Mouse (Mus musculus) embryonic facial prominence, embryonic 14.5 days (tissue): ENCODE data around the gene Ric8b. TPM values are rescaled to one million over a fixed set of nuclear protein-coding genes. Genes with fewer than 3 reads are reported as not detected.

Experiments used
- ATAC-seq: fragments of 200-750 bp; cut with Nextera tagmentation; 2 replicates; pipeline ENCODE4 v1.8.0; 2017; ENCODE audit warnings: low read depth, moderate number of reproducible peaks, moderate TSS enrichment
- DNase-seq: peaks from one replicate; pipeline ENCODE4 v3.0.0-alpha.2; 2015; ENCODE audit warnings: low spot score
- H3K27ac ChIP-seq: fragments of 300-500 bp; sonication (generic); replicated peaks from 2 replicates; pipeline ENCODE4 v1.5.1; 2014; ENCODE audit warnings: low read depth, mild to moderate bottlenecking, low read length, moderate library complexity
- H3K27me3 ChIP-seq: fragments of 300-500 bp; sonication (generic); replicated peaks from 2 replicates; pipeline ENCODE4 v1.6.1; 2014; ENCODE audit warnings: low read length; ENCODE audit not compliant: control insufficient read depth, insufficient read depth
- H3K36me3 ChIP-seq: fragments of 300-500 bp; sonication (generic); 2 replicates; pipeline ENCODE4 v1.6.1; 2014; ENCODE audit warnings: low read length, mixed read lengths; ENCODE audit not compliant: control insufficient read depth, insufficient read depth
- H3K4me1 ChIP-seq: fragments of 300-500 bp; sonication (generic); 2 replicates; pipeline ENCODE4 v1.6.1; 2014; ENCODE audit warnings: antibody characterized with exemption, low read length; ENCODE audit not compliant: control insufficient read depth, insufficient read depth
- H3K4me2 ChIP-seq: fragments of 300-500 bp; sonication (generic); 2 replicates; pipeline ENCODE4 v1.6.1; 2014; ENCODE audit warnings: low read depth, mild to moderate bottlenecking, low read length, moderate library complexity, mixed read lengths
- H3K4me3 ChIP-seq: fragments of 300-500 bp; sonication (generic); 2 replicates; pipeline ENCODE4 v1.5.1; 2014; ENCODE audit warnings: low read depth, mild to moderate bottlenecking, low read length
- H3K9ac ChIP-seq: fragments of 300-500 bp; sonication (generic); 2 replicates; pipeline ENCODE4 v1.6.1; 2014; ENCODE audit warnings: low read depth, mild to moderate bottlenecking, low read length, moderate library complexity, mixed read lengths
- H3K9me3 ChIP-seq: fragments of 300-500 bp; sonication (generic); 2 replicates; pipeline ENCODE4 v1.6.1; 2016; ENCODE audit warnings: low read length; ENCODE audit not compliant: control insufficient read depth
- WGBS: fragments of 180-500 bp; shearing (Covaris S2); extraction: QIAGEN DNeasy Blood & Tissue Kit; methylation state at CpG from one replicate; pipeline ENCODE4 v1.1.7; 2014; 5-methylcytosine and 5-hydroxymethylcytosine counted together
- polyA plus RNA-seq: library from polyadenylated mRNA; unstranded; fragments of >200 nt; fragmentation: Nextera tagmentation; extraction: Ambion mirVana; gene quantifications from 2 replicates; pipeline ENCODE4 v1.2.1, GENCODE M21; 2014

Gene Ric8b
- polyA plus RNA-seq, 1 experiment from 2014 or later: 17.7 TPM

DNA sequence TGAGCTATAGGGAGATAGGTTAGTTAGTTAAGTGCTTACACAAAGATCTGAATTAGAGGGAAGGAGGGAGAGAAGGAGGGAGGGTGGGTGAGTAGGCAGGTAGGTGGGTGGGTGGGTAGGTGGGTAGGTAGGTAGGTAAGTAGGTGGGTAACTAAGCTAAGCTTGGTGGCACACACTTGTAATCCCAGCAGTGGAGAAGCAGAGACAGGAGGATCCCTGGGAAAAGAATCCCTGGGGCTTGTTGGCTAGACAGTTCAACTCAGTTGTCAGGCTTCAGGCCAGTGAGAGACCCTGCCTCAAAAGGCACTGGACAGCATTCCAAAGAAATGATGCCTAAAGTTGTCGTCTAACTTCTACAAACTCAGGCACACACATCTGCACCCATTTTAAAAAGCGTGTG, 64.0 kb downstream of the Ric8b start:
- Histone ChIP-seq H3K27me3 (no peaks in the 10 kb centered on the region), H3K36me3 (peaks cover 43% of the 10 kb centered on the region), H3K4me1 (no peaks in the 10 kb centered on the region), H3K4me2 (no peak overlapping the region), H3K9me3 (no peaks in the 10 kb centered on the region), H3K27ac (no peak overlapping the region), H3K9ac (no peak overlapping the region), H3K4me3 (no peak overlapping the region)
- WGBS: 88% methylated on average over 2 of the region's 2 CpGs
- DNase-seq (no peak), ATAC-seq (no peak)

DNA sequence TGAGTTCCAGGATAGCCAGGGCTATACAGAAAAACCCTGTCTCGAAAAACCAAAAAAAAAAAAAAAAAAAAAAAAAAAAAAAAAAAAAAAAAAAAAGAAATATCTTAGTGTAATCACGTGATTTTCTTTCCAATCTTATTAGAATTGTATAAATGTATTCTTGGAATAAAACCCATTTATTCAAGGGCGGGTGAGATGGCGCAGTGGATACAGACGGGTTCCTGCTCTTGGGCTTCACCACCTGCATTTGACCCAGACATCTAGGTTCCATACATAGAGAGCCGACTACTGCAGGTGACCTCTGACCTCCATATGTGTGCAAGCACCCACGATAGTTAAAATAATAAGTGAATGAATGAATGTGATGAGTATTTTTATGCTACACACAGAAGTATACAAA, 65.3 kb downstream of the Ric8b start:
- 83% methylated on average over 7 of the region's 7 CpGs for WGBS
- no peaks in the 10 kb centered on the region for H3K9me3 ChIP-seq
- H3K9ac ChIP-seq: no peak overlapping the region
- H3K4me2 ChIP-seq: no peak overlapping the region
- ATAC-seq: no peak
- no peaks in the 10 kb centered on the region for H3K4me1 ChIP-seq
- no peak overlapping the region for H3K27ac ChIP-seq
- no peaks in the 10 kb centered on the region for H3K27me3 ChIP-seq
- peaks cover 50% of the 10 kb centered on the region for H3K36me3 ChIP-seq
- no peak for DNase-seq
- no peak overlapping the region for H3K4me3 ChIP-seq

DNA sequence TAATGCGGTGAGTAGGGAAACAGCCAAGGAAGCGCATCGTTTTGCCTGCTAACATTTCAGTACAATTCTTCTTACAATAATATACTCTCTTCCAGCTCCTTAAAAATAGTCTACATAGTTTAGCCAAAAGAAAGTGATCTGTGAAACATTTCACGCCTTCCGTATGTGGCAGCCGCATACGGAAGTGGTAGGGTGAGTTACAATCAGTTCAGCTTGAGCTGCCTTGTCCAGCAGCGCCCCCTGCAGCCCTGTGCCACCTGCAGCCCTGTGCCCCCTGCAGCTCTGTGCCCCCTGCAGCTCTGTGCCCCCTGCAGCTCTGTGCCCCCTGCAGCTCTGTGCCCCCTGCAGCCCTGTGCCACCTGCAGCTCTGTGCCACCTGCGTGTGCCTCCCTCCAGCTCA, 68.5 kb downstream of the Ric8b start:
- Histone ChIP-seq H3K9ac (no peak overlapping the region), H3K27me3 (no peaks in the 10 kb centered on the region), H3K4me2 (no peak overlapping the region), H3K36me3 (peaks cover 36% of the 10 kb centered on the region), H3K4me3 (no peak overlapping the region), H3K9me3 (no peaks in the 10 kb centered on the region), H3K27ac (no peak overlapping the region), H3K4me1 (no peaks in the 10 kb centered on the region)
- DNase-seq (peak; percentile 53), ATAC-seq (no peak)
- 68% methylated on average over 9 of the region's 9 CpGs for WGBS

DNA sequence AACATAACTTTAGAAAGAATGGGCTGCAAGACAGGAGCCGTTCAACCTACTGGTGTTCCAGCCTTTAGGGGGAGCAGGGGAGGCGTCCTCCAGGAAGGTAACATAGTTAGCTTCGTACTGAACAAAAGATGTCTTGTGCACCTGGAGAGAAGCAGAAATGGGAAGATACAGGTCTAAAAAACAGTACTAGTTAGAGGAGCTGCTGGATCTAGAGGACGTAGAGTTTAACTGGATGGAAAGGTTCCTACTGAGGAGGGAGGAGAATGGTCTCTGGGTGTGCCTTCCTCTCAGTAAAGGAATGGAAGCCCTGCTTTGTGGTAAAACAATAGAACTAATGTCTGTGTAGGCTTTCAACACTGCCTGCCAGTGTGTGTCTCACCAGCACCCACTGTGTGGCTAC, 70.2 kb downstream of the Ric8b start:
- Histone ChIP-seq H3K27me3 (no peaks in the 10 kb centered on the region), H3K9me3 (no peaks in the 10 kb centered on the region), H3K4me1 (no peaks in the 10 kb centered on the region), H3K4me3 (no peak overlapping the region), H3K4me2 (no peak overlapping the region), H3K36me3 (peaks cover 35% of the 10 kb centered on the region), H3K27ac (no peak overlapping the region), H3K9ac (no peak overlapping the region)
- ATAC-seq (no peak), DNase-seq (no peak)
- WGBS: 79% methylated on average over 4 of the region's 4 CpGs

DNA sequence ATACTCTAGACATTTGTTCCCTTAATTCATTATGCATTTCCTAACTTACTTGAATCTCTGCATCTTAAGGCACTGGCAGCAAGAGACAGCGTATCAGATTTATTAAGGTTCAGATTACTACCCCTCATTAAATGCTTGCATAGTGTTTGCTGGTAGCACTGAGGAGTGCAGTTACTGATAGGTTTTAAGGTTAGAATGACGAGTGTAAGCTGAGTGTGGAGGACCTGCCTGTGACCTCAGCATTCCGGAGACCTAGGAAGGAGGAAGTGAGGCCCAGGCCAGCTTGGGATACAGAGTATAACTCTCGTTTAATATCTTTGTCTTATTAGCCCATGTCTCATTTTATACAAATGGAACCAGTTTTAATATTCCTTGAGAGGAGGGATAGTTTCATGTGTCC, 71.2 kb downstream of the Ric8b start:
- H3K36me3 ChIP-seq: peaks cover 33% of the 10 kb centered on the region
- H3K27me3 ChIP-seq: no peaks in the 10 kb centered on the region
- 61% methylated on average over 4 of the region's 4 CpGs for WGBS
- DNase-seq (no peak), ATAC-seq (no peak)
- no peak overlapping the region for H3K27ac ChIP-seq
- no peaks in the 10 kb centered on the region for H3K9me3 ChIP-seq
- no peak overlapping the region for H3K4me3 ChIP-seq
- H3K4me2 ChIP-seq: no peak overlapping the region
- H3K4me1 ChIP-seq: no peaks in the 10 kb centered on the region
- no peak overlapping the region for H3K9ac ChIP-seq

DNA sequence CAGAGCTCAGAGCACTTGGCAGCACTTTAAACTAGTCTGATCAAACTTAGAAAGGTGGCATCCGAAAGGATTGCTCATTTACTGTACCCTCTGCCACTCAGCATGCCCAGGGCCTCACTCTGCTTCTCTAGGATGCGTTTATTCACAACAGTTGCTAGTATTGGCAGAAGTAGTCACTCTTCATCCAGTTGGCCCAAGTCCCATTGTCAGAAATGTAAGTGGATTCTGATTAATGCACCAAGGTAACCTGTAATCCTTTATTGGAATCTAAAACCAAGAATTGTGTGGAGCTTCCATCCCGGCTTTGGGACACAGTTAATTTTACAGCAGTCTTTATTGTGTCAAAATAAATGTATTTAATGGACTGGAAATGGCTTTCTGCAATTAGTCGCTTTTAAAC, 76.9 kb downstream of the Ric8b start:
- WGBS: 86% methylated on average over 4 of the region's 4 CpGs
- H3K27me3 ChIP-seq: no peaks in the 10 kb centered on the region
- peaks cover 34% of the 10 kb centered on the region for H3K36me3 ChIP-seq
- no peaks in the 10 kb centered on the region for H3K4me1 ChIP-seq
- no peak overlapping the region for H3K4me3 ChIP-seq
- ATAC-seq (no peak), DNase-seq (no peak)
- H3K9me3 ChIP-seq: no peaks in the 10 kb centered on the region
- H3K4me2 ChIP-seq: no peak overlapping the region
- H3K9ac ChIP-seq: no peak overlapping the region
- no peak overlapping the region for H3K27ac ChIP-seq

DNA sequence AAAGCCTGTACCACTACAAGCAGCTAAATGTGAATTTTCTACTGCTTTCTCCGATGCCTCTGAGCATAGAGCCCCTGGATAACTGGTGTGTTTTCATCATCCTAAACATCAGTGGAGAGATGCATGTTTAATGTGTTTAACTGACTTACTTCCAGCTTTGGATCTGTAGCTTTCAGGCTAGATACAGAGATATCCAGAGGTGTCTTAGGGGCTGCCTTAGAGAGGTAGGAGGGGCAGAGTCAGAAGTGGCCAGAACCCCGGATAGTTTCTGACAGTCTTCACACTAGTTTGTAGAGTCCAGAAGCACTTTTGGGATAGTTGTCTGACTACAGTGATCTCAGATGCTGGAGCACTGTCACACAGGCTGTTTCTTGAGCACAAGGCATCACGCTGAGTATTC, 77.6 kb downstream of the Ric8b start:
- WGBS: 85% methylated on average over 3 of the region's 3 CpGs
- ATAC-seq (no peak), DNase-seq (no peak)
- Histone ChIP-seq H3K9me3 (no peaks in the 10 kb centered on the region), H3K27ac (no peak overlapping the region), H3K9ac (no peak overlapping the region), H3K4me3 (no peak overlapping the region), H3K4me2 (no peak overlapping the region), H3K4me1 (no peaks in the 10 kb centered on the region), H3K36me3 (peaks cover 34% of the 10 kb centered on the region), H3K27me3 (no peaks in the 10 kb centered on the region)

DNA sequence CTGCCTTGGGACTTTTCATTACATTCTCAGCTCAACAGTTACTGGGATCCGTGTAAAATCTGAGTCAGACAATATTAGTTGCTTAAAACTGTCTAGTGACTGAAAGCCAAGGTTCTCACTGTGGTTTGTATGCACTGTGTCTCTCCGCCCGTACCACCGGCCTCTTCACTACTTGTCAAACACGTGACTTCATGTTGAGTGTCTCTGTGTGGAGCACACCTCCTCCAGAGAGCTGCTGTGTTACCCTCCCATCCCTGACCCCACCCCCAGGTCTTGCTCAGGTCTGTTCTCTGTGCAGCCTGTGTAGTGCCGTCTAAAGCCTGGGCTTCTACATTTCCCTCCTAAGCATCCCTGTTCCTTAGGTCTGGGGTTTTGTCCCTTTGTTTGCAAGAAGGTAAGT, 79.0 kb downstream of the Ric8b start:
- Histone ChIP-seq H3K27ac (no peak overlapping the region), H3K4me2 (no peak overlapping the region), H3K36me3 (peaks cover 34% of the 10 kb centered on the region), H3K4me1 (no peaks in the 10 kb centered on the region), H3K9ac (no peak overlapping the region), H3K27me3 (no peaks in the 10 kb centered on the region), H3K4me3 (no peak overlapping the region), H3K9me3 (no peaks in the 10 kb centered on the region)
- WGBS: 81% methylated on average over 6 of the region's 6 CpGs
- ATAC-seq: no peak
- DNase-seq: no peak

DNA sequence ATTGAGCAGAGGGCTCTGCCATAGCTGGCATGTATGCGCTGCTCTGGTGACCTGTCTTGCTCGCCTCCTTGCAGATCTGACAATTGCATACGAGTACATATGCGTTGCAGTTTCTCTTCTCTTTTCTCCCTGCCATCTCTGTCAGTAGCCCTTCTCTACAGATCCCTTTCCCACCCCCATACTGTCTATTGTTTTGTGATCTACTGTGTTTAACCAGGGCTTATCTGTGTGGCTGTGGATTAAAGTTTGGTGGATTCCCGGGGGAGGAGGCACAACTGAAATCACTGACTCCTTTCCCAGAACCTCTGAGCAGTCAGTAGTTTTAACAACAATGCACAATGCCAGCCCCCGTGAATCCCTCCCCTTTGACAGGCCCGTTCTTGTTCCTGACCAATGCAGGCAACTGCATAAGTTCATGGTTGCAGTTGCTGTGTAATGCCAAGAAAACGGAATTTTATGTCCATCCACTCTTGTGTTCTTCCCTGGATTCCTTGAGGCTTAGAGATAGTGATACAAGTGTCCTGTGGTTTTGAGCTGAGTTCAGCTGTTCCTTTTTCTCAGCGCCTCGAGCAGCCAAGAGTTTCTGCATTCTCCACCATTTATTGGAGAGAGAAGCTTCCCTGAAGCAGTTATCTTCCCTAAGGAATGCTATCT, 80.3 kb downstream of the Ric8b start:
- WGBS: 68% methylated on average over 10 of the region's 10 CpGs
- no peak overlapping the region for H3K4me3 ChIP-seq
- H3K4me1 ChIP-seq: no peaks in the 10 kb centered on the region
- H3K36me3 ChIP-seq: peaks cover 24% of the 10 kb centered on the region; the same call in 1 of the 2 replicates
- H3K27ac ChIP-seq: peak overlapping the region; percentile 33; the same call in 1 of the 2 replicates
- no peak overlapping the region for H3K4me2 ChIP-seq
- no peak overlapping the region for H3K9ac ChIP-seq
- ATAC-seq: peak; percentile 22; the same call in 1 of the 2 replicates
- no peaks in the 10 kb centered on the region for H3K27me3 ChIP-seq
- peak; percentile 41 for DNase-seq
- no peaks in the 10 kb centered on the region for H3K9me3 ChIP-seq
